Mouse (Mus musculus) frontal cortex, postnatal 14 days (tissue): Measurements from ENCODE around the gene Myo1d.

Experiments
- DNase-seq, 2 experiments: peaks; one replicate each; pipeline ENCODE4 v3.0.0; 2022; ENCODE audit warnings: low spot score in 2 of 2

Gene Myo1d

GRCm38 (mm10) chr11:80779527-80780344 is at the start of gene Myo1d:
Gene Myo1d (minus strand): TSS chr11:80780025.
- peak; percentile 54 to 66 for DNase-seq

GRCm38 (mm10) chr11:80821794-80822193 is 42.0 kb upstream of the Myo1d start:
- no peak for DNase-seq

GRCm38 (mm10) chr11:80821296-80821695 is 41.5 kb upstream of the Myo1d start:
- DNase-seq = peak in 1 of 2 experiments; percentile 41

GRCm38 (mm10) chr11:80820085-80820484 is 40.3 kb upstream of the Myo1d start:
- no peak for DNase-seq

GRCm38 (mm10) chr11:80818060-80818697 is 38.4 kb upstream of the Myo1d start:
- DNase-seq = peak; percentile 38 to 54

- no peak for DNase-seq
Observed at GRCm38 (mm10) chr11:80815354-80815753, 35.5 kb upstream of the Myo1d start.

GRCm38 (mm10) chr11:80811156-80811555 is 31.3 kb upstream of the Myo1d start:
- no peak for DNase-seq

- no peak for DNase-seq
Observed at GRCm38 (mm10) chr11:80809993-80810821, 30.4 kb upstream of the Myo1d start, which contains the start of gene Tmem98. Gene Tmem98 (plus strand): TSS chr11:80810175.

GRCm38 (mm10) chr11:80809666-80809992 is 29.8 kb upstream of the Myo1d start:
- no peak for DNase-seq

- no peak for DNase-seq
Observed at GRCm38 (mm10) chr11:80808551-80809070, 28.8 kb upstream of the Myo1d start.

- DNase-seq = no peak
Observed at GRCm38 (mm10) chr11:80802706-80803105, 22.9 kb upstream of the Myo1d start.

GRCm38 (mm10) chr11:80799979-80800378 is 20.2 kb upstream of the Myo1d start:
- DNase-seq = no peak

- DNase-seq = no peak
Observed at GRCm38 (mm10) chr11:80795431-80795830, 15.6 kb upstream of the Myo1d start.

- no peak for DNase-seq
Observed at GRCm38 (mm10) chr11:80794290-80794689, 14.5 kb upstream of the Myo1d start.

GRCm38 (mm10) chr11:80793386-80793785 is 13.6 kb upstream of the Myo1d start:
- no peak for DNase-seq

- no peak for DNase-seq
Observed at GRCm38 (mm10) chr11:80791677-80792432, 12.0 kb upstream of the Myo1d start.

- DNase-seq = no peak
Observed at GRCm38 (mm10) chr11:80790413-80790812, 10.6 kb upstream of the Myo1d start.

- DNase-seq = no peak
Observed at GRCm38 (mm10) chr11:80789647-80790240, 9.9 kb upstream of the Myo1d start.

GRCm38 (mm10) chr11:80785672-80786071 is 5.8 kb upstream of the Myo1d start:
- DNase-seq = no peak

- DNase-seq = no peak
Observed at GRCm38 (mm10) chr11:80784294-80784743, 4.5 kb upstream of the Myo1d start.

- DNase-seq = no peak
Observed at GRCm38 (mm10) chr11:80783460-80783859, 3.6 kb upstream of the Myo1d start.
